Mouse (Mus musculus) G1E (cell line): Measurements from ENCODE around the gene Slc2a10.

Experiments used
- CTCF ChIP-seq: IDR thresholded peaks from 2 replicates; pipeline ENCODE4 v1.5.1; 2012; ENCODE audit warnings: low read depth, low read length, inconsistent platforms, mixed read lengths
- GATA1 ChIP-seq: IDR thresholded peaks from 2 replicates; pipeline ENCODE4 v1.6.1; 2012; ENCODE audit warnings: borderline replicate concordance, low read length, inconsistent platforms, mixed read lengths
- POLR2AphosphoS5 ChIP-seq: IDR thresholded peaks from 2 replicates; pipeline ENCODE4 v1.6.1; 2012; ENCODE audit warnings: low read depth, low read length, inconsistent platforms; ENCODE audit not compliant: insufficient replicate concordance
- TAL1 ChIP-seq: conservative IDR thresholded peaks from 2 replicates; pipeline ENCODE4 v1.6.1; 2012; ENCODE audit warnings: low read depth, low read length, inconsistent platforms, mixed read lengths

DNA sequence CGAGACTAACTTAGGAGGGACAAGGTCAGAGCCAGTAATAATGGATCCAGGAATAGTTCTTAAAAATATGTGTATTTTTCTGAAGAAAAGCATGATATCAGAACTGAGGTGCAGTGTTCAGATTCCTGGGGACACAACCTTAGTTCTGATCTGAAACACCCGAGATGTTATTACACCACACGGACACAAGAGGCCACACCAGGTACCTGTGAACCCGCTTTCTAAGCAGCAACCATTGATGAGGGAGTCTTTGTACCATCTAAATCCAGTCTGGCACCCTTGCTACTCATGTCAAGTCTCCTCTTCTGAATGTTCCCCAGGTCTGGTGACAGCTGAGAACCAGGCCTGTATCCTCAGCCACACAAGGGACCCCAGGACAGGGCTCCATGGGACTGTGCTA lies 22.0 kb downstream of the Slc2a10 start:
- no peak for TF ChIP-seq TAL1
- TF ChIP-seq CTCF: no peak
- TF ChIP-seq POLR2AphosphoS5: no peak
- TF ChIP-seq GATA1: no peak
